Mouse (Mus musculus): Measurements from ENCODE around the gene Cwc27. TPM values are rescaled to one million over a fixed set of nuclear protein-coding genes. Genes with fewer than 3 reads are reported as not detected.

The Cwc27 gene
- polyA plus RNA-seq, 1 experiment from 2014 or later, result 26.4 TPM

DNA sequence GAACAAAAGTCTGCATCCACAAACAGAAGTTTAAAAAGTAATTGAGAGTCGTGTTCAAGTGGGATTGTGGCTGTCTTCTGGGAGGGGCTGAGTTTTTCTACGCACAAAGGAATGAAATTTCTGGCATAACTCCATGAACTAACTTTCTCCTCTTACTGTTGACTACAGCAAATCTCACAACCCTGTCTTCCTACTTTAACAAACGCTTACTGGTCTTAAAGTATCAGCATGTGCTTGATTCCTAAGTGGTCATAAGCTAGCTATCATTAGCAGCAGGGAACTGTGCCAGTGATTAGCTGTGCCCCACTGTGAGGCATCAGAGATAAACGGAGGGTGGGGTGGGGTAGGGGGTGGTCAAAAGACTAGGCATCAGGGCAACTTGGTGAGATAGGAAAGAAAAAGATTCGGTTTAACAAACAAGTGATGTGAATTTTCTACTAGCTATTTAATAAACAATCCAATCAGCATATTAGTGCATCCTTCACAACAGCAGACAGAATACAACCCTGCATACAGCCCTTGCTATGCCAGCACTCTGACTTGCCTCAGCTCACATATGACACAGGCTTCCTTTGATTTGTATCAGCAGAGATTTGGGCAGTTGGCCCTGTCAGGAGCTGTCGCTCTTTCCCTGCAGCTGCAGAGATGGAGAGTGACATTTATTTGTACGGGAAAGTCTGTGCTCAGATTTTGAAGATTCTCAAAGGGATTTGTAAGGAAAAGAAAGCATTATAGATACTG, 184.3 kb downstream of the Cwc27 start:
- Histone ChIP-seq H3K9ac (replicated peaks) (no peak overlapping the region), H3K4me3 (replicated peaks) (no peak overlapping the region), H3K36me3 (peaks cover 7% of the 10 kb centered on the region; the same call in 1 of the 2 replicates), H3K4me1 (replicated peaks) (peaks cover 4% of the 10 kb centered on the region), H3K4me2 (replicated peaks) (no peak overlapping the region), H3K27ac (no peak overlapping the region), H3K27me3 (no peaks in the 10 kb centered on the region), H3K9me3 (no peaks in the 10 kb centered on the region)
- ATAC-seq, result no peak
- 72% methylated on average over 7 of the region's 7 CpGs for WGBS

- Histone ChIP-seq H3K4me1 (replicated peaks) (peaks cover 4% of the 10 kb centered on the region), H3K27me3 (no peaks in the 10 kb centered on the region), H3K4me3 (replicated peaks) (no peak overlapping the region), H3K36me3 (peaks cover 4% of the 10 kb centered on the region; the same call in 1 of the 2 replicates), H3K27ac (no peak overlapping the region), H3K9ac (replicated peaks) (no peak overlapping the region), H3K9me3 (no peaks in the 10 kb centered on the region), H3K4me2 (replicated peaks) (no peak overlapping the region)
- no peak for ATAC-seq
- WGBS, result 84% methylated on average over 7 of the region's 7 CpGs
Observed at GRCm38 (mm10) chr13:104631621-104632205, 185.2 kb downstream of the Cwc27 start.

DNA sequence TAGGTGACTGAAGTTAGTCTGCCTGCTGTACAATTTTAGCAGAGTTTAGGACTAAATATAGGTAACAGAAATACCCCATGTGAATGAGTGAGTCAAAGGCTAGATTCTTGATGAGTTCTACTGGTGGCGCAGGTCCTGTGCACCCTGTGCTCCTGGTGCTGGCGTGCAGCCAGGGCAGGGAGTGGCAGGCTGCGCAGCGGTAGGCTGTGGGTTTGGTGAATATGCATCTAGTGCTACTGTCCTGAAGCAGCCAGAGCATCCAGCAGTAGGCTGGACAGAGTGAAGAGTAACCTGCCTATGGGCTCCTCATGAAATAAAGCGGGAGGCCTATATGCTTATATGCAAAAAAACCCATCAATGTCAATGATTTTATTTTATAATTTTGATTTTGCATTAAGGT, 186.1 kb downstream of the Cwc27 start:
- WGBS, result 96% methylated on average over 5 of the region's 5 CpGs
- H3K27ac ChIP-seq, result no peak overlapping the region
- H3K4me1 ChIP-seq (replicated peaks), result peaks cover 4% of the 10 kb centered on the region
- no peaks in the 10 kb centered on the region for H3K27me3 ChIP-seq
- H3K9me3 ChIP-seq, result no peaks in the 10 kb centered on the region
- ATAC-seq, result no peak
- no peak overlapping the region for H3K4me2 ChIP-seq (replicated peaks)
- no peak overlapping the region for H3K4me3 ChIP-seq (replicated peaks)
- H3K9ac ChIP-seq (replicated peaks), result no peak overlapping the region
- H3K36me3 ChIP-seq, result peaks cover 4% of the 10 kb centered on the region; the same call in 1 of the 2 replicates

GRCm38 (mm10) chr13:104629621-104630020, 187.3 kb downstream of the Cwc27 start:
- Histone ChIP-seq H3K4me1 (replicated peaks) (peaks cover 4% of the 10 kb centered on the region), H3K27me3 (no peaks in the 10 kb centered on the region), H3K27ac (no peak overlapping the region), H3K4me2 (replicated peaks) (no peak overlapping the region), H3K36me3 (peaks cover 4% of the 10 kb centered on the region; the same call in 1 of the 2 replicates), H3K4me3 (replicated peaks) (no peak overlapping the region), H3K9ac (replicated peaks) (no peak overlapping the region), H3K9me3 (no peaks in the 10 kb centered on the region)
- 93% methylated on average over 11 of the region's 11 CpGs for WGBS
- no peak for ATAC-seq

- Histone ChIP-seq H3K4me2 (replicated peaks) (no peak overlapping the region), H3K4me3 (replicated peaks) (no peak overlapping the region), H3K27me3 (no peaks in the 10 kb centered on the region), H3K36me3 (peaks cover 4% of the 10 kb centered on the region; the same call in 1 of the 2 replicates), H3K9me3 (no peaks in the 10 kb centered on the region), H3K27ac (no peak overlapping the region), H3K4me1 (replicated peaks) (peaks cover 6% of the 10 kb centered on the region), H3K9ac (replicated peaks) (no peak overlapping the region)
- ATAC-seq, result no peak
- 55% methylated on average over 4 of the region's 4 CpGs for WGBS
Observed at GRCm38 (mm10) chr13:104628019-104628418, 188.9 kb downstream of the Cwc27 start.

DNA sequence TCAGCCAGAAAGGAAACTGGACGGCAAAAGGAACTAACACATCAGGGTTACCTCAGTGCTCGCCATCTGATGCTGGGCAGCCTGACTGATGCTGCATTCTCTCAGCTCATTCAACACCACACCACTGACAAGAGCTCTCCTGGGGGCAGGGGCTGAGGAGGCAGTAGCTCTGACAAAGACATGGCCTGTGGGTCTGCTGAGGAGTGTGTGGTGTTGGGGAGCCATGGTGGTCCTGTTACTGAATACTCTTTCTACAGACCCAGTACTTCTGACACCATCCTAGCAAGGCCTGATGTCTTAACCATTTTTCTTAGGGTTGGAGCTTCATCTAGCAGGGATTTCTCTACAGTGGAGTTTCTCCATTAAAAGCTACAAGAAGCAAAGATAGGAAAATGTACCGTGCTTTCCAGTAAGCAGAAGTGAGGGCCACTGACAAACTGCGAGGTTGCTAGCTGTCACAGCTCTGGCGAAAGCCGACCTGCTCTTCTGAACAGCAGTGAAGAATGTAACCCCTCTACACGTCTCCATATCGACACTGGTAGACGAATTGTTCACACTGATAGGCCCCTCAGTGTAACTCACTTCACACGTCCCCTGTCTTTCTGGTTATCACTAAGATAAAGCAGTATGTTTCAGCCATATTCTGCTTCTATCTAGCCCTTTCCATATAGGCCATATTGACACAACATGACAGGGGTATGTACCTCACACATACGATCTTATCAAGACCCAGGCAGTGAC, 189.6 kb downstream of the Cwc27 start:
- H3K9ac ChIP-seq (replicated peaks), result no peak overlapping the region
- WGBS, result 75% methylated on average over 11 of the region's 11 CpGs
- no peak overlapping the region for H3K27ac ChIP-seq
- H3K9me3 ChIP-seq, result no peaks in the 10 kb centered on the region
- no peak overlapping the region for H3K4me2 ChIP-seq (replicated peaks)
- ATAC-seq, result no peak
- H3K27me3 ChIP-seq, result no peaks in the 10 kb centered on the region
- peaks cover 4% of the 10 kb centered on the region; the same call in 1 of the 2 replicates for H3K36me3 ChIP-seq
- H3K4me1 ChIP-seq (replicated peaks), result peaks cover 8% of the 10 kb centered on the region
- H3K4me3 ChIP-seq (replicated peaks), result no peak overlapping the region

DNA sequence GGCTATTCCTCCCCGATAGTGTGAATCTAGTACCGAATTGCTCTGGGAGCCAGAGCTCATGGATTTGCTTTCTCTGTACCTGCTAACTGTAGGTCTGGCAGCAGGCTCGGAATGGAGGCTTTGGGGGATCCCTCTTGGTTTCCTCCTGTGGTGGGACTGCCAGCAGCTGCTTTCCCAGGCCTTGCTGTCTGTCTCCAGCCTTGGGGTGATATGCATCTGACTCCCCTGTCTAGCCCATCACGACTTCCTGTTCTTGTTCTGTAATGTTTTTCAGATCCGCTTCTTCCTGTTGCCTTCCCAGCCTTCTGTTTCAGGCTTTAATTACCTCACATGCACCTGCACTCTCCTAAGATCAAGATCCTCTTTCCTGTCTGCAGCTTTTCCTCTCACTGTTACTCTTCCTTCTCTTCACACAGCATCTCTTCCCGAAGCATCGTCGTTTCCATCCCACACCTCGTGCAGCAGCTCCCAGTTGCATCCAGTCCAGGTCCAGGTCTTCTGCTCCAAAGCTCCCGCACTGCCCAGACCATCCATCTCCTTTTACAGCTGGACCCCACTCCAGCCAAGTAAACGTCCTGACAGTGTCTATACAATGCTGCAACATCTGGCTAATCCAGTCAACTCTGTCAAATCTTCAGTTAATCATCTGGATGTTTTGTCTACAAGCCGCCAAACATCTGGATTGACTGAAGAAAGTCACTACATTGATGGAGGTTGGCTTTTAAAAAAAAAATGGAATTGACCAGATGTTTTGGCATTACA, 193.6 kb downstream of the Cwc27 start:
- 83% methylated on average over 12 of the region's 12 CpGs for WGBS
- peaks cover 8% of the 10 kb centered on the region for H3K4me1 ChIP-seq (replicated peaks)
- no peak for ATAC-seq

DNA sequence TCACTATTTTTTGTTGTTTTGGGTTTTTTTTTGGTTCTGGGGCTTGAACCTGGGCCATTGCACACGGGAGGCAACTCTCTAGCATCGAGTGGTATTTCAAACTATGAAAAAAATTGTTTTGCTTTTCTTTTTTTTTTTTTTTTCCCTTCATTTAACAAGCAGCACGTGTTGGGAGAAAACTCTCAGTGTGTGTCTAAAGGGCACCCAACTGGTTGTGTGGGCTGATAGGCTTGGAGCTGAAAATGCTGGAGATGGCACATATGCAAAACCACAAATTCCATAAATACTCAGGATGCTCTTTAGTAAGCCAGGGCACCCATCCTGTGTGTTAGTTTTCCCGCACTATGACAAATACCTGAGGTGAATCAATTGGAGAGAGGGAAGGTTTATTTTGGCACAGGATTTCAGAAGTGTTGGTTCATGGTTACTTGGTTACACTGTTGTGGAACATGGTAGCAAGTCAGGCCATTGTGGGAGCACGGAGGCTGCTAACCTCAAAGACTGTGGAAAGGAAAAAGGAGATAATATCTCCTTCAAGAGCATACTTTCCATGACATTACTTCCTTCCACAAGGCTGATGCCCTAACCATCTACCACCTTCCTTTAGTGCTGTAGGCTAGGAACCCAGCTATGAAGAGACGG, 194.7 kb downstream of the Cwc27 start:
- ATAC-seq, result no peak
- H3K9ac ChIP-seq (replicated peaks), result no peak overlapping the region
- 94% methylated on average over 6 of the region's 6 CpGs for WGBS
- peaks cover 4% of the 10 kb centered on the region; the same call in 1 of the 2 replicates for H3K4me1 ChIP-seq (replicated peaks)
- H3K9me3 ChIP-seq, result no peaks in the 10 kb centered on the region
- no peak overlapping the region for H3K4me2 ChIP-seq (replicated peaks)
- H3K27ac ChIP-seq, result no peak overlapping the region
- H3K27me3 ChIP-seq, result no peaks in the 10 kb centered on the region
- no peaks in the 10 kb centered on the region for H3K36me3 ChIP-seq
- H3K4me3 ChIP-seq (replicated peaks), result no peak overlapping the region

More for the DNA sequence above, 193.6 kb downstream of the Cwc27 start:
- Histone ChIP-seq H3K9me3 (no peaks in the 10 kb centered on the region), H3K27ac (no peak overlapping the region), H3K4me2 (replicated peaks) (no peak overlapping the region), H3K36me3 (no peaks in the 10 kb centered on the region), H3K9ac (replicated peaks) (no peak overlapping the region), H3K27me3 (no peaks in the 10 kb centered on the region), H3K4me3 (replicated peaks) (no peak overlapping the region)

- no peak for ATAC-seq
- H3K27me3 ChIP-seq, result no peaks in the 10 kb centered on the region
- H3K4me3 ChIP-seq (replicated peaks), result no peak overlapping the region
- no peak overlapping the region for H3K9ac ChIP-seq (replicated peaks)
- no peak overlapping the region for H3K27ac ChIP-seq
- H3K4me1 ChIP-seq (replicated peaks), result peaks cover 13% of the 10 kb centered on the region
- no peak overlapping the region for H3K4me2 ChIP-seq (replicated peaks)
- no peaks in the 10 kb centered on the region for H3K36me3 ChIP-seq
- no peaks in the 10 kb centered on the region for H3K9me3 ChIP-seq
- 87% methylated on average over 2 of the region's 2 CpGs for WGBS
Observed at GRCm38 (mm10) chr13:104620423-104620822, 196.5 kb downstream of the Cwc27 start.

DNA sequence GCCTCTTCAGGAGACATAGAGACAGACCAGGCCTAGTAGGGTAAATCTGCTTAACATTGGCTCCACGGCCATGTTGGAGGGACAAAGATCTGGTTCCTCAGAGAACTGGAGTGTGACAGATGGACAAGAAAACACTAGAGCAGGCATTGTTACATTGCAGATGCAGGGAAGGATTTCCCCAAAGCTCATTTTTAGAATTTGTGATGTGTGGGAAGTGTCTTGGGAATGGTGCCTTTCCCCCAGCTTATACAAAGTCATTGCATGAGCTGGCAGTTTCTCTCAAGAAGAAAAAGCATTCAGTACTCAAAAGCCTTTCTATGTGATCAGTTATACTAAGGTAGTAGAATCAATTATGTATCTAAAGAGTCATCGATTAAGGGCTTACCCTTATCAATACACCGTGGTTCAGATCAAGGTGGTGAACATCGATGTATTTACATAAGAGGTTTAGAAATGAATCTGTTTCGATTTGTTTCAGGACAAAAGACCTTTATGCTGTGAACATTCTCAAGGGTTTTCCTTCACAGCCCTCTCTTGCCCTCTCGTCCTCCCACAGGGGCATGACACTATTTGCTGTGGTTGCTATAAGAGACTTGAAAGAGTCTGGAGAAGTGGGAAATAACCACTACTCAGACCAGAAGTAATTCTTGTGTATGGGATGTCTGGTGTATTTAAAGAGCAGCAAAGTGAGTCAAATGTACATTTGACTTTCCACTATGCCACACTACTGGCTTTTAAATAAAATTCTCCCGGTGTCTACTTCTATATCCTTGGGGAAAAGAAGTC, 197.2 kb downstream of the Cwc27 start:
- H3K27me3 ChIP-seq, result no peaks in the 10 kb centered on the region
- no peak for ATAC-seq
- peaks cover 13% of the 10 kb centered on the region for H3K4me1 ChIP-seq (replicated peaks)
- H3K27ac ChIP-seq, result no peak overlapping the region
- no peak overlapping the region for H3K9ac ChIP-seq (replicated peaks)
- no peak overlapping the region for H3K4me3 ChIP-seq (replicated peaks)
- no peaks in the 10 kb centered on the region for H3K36me3 ChIP-seq
- H3K9me3 ChIP-seq, result no peaks in the 10 kb centered on the region
- 88% methylated on average over 7 of the region's 7 CpGs for WGBS
- H3K4me2 ChIP-seq (replicated peaks), result no peak overlapping the region

DNA sequence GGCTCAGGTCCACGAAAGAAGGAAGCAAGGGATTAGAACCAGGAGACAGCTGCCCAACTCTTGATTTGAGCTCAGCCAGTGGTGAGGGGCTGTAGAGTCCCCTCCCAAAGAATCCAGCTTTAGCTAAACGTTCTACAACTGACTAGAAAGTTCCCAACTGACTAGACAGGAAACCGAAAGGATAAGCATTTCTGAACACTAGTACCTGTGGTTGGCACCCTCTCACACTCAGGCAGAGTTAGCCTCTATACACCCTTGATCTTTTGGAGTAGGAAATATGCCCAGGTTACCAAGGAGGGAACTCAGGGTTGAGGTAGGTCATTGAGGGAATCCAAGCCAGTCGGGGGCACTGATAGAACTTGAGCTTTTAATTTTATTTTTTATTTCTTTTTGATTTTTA, 199.7 kb downstream of the Cwc27 start:
- ATAC-seq, result no peak
- H3K4me1 ChIP-seq (replicated peaks), result peaks cover 9% of the 10 kb centered on the region
- H3K4me3 ChIP-seq (replicated peaks), result no peak overlapping the region
- H3K4me2 ChIP-seq (replicated peaks), result no peak overlapping the region
- H3K9me3 ChIP-seq, result no peaks in the 10 kb centered on the region
- H3K27ac ChIP-seq, result no peak overlapping the region
- H3K36me3 ChIP-seq, result no peaks in the 10 kb centered on the region
- H3K9ac ChIP-seq (replicated peaks), result no peak overlapping the region
- H3K27me3 ChIP-seq, result no peaks in the 10 kb centered on the region
- WGBS, result 94% methylated on average over 4 of the region's 4 CpGs
